Mouse (Mus musculus): Measurements from ENCODE around the gene B430305J03Rik. TPM values are rescaled to one million over a fixed set of nuclear protein-coding genes. Genes with fewer than 3 reads are reported as not detected.

B430305J03Rik gene
- polyA plus RNA-seq, 1 experiment from 2014 or later, result not detected

GRCm38 (mm10) chr3:61386368-61386767 is 20.6 kb upstream of the B430305J03Rik start:
- Histone ChIP-seq H3K4me1 (ENCODE audit: control insufficient read depth, insufficient read depth, low read length) (no peaks in the 10 kb centered on the region), H3K27me3 (replicated peaks; ENCODE audit: control insufficient read depth, insufficient read depth, low read length) (no peaks in the 10 kb centered on the region), H3K9me3 (ENCODE audit: control insufficient read depth, low read length) (no peaks in the 10 kb centered on the region), H3K27ac (replicated peaks; ENCODE audit: low read depth, low read length) (no peak overlapping the region), H3K4me3 (ENCODE audit: low read depth, low read length) (no peak overlapping the region), H3K36me3 (ENCODE audit: control insufficient read depth, insufficient read depth, low read length) (no peaks in the 10 kb centered on the region), H3K9ac (ENCODE audit: low read depth, low read length) (no peak overlapping the region), H3K4me2 (ENCODE audit: low read depth, low read length) (no peak overlapping the region)
- no peak for ATAC-seq (ENCODE audit: low read depth)
- DNase-seq (ENCODE audit: low spot score), result no peak
- WGBS, result 68% methylated on average over 4 of the region's 4 CpGs

- Histone ChIP-seq H3K27me3 (replicated peaks; ENCODE audit: control insufficient read depth, insufficient read depth, low read length) (no peaks in the 10 kb centered on the region), H3K27ac (replicated peaks; ENCODE audit: low read depth, low read length) (no peak overlapping the region), H3K9me3 (ENCODE audit: control insufficient read depth, low read length) (no peaks in the 10 kb centered on the region), H3K36me3 (ENCODE audit: control insufficient read depth, insufficient read depth, low read length) (no peaks in the 10 kb centered on the region), H3K4me2 (ENCODE audit: low read depth, low read length) (no peak overlapping the region), H3K4me3 (ENCODE audit: low read depth, low read length) (no peak overlapping the region), H3K9ac (ENCODE audit: low read depth, low read length) (no peak overlapping the region), H3K4me1 (ENCODE audit: control insufficient read depth, insufficient read depth, low read length) (no peaks in the 10 kb centered on the region)
- DNase-seq (ENCODE audit: low spot score) (peak; percentile 16), ATAC-seq (ENCODE audit: low read depth) (no peak)
- WGBS, result 91% methylated on average over 8 of the region's 8 CpGs
These were observed 10.2 kb upstream of the B430305J03Rik start for GRCm38 (mm10) chr3:61376001-61376400.

DNA sequence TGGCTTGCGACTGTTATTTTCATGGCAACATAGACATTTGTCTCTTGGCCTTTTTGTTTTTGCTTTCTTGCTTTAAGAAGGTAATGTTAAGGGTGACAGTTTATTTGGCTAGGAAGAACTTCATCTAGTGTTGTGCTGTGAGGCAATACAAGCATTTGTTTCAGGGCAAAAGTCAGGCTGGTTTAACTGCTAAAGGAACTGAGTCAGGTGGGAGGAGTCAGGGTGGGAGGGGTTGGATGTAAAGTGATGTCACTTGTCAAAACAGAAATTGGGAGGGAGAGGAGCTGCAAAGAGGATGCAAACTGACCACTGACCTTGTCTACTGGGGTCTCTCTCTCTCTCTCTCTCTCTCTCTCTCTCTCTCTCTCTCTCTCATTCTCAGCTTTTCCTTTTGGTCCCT is 2.7 kb upstream of the B430305J03Rik start:
- H3K9ac ChIP-seq (ENCODE audit: low read depth, low read length), result no peak overlapping the region
- H3K4me2 ChIP-seq (ENCODE audit: low read depth, low read length), result peak overlapping the region; percentile 75; the same call in 1 of the 2 replicates
- ATAC-seq (ENCODE audit: low read depth) (no peak), DNase-seq (ENCODE audit: low spot score) (no peak)
- 100% methylated on average over 1 of the region's 1 CpGs for WGBS
- H3K9me3 ChIP-seq (ENCODE audit: control insufficient read depth, low read length), result no peaks in the 10 kb centered on the region
- H3K4me3 ChIP-seq (ENCODE audit: low read depth, low read length), result no peak overlapping the region
- no peaks in the 10 kb centered on the region for H3K27me3 ChIP-seq (replicated peaks; ENCODE audit: control insufficient read depth, insufficient read depth, low read length)
- H3K36me3 ChIP-seq (ENCODE audit: control insufficient read depth, insufficient read depth, low read length), result peaks cover 12% of the 10 kb centered on the region; the same call in 1 of the 2 replicates
- H3K4me1 ChIP-seq (ENCODE audit: control insufficient read depth, insufficient read depth, low read length), result peaks cover 19% of the 10 kb centered on the region
- H3K27ac ChIP-seq (replicated peaks; ENCODE audit: low read depth, low read length), result no peak overlapping the region

DNA sequence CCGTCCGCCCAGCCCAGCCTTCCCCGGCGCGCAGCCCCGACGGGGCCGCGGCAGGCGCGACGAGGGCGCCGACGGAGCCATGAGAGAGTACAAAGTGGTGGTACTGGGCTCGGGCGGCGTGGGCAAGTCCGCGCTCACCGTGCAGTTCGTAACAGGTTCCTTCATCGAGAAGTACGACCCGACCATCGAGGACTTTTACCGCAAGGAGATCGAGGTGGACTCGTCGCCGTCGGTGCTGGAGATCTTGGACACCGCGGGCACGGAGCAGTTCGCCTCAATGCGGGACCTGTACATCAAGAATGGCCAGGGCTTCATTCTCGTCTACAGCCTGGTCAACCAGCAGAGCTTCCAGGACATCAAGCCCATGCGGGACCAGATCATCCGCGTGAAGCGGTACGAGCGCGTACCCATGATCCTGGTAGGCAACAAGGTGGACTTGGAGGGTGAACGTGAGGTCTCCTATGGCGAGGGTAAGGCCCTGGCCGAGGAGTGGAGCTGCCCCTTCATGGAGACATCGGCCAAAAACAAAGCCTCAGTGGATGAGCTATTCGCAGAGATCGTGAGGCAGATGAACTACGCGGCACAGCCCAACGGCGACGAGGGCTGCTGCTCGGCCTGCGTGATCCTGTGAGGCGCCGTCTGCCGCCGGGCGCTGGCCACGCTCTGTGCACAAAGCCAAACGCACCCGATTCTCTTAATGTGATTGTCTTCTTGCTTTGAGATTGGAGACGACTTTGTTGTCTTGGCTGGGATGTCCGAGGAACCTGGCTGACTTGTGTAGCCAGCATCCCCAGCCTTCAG is 573 bp downstream of the B430305J03Rik start:
- under 1% methylated on average over 57 of the region's 68 CpGs for WGBS
- peak overlapping the region; percentile 96 for H3K27ac ChIP-seq (replicated peaks; ENCODE audit: low read depth, low read length)
- ATAC-seq (ENCODE audit: low read depth), result no peak

DNA sequence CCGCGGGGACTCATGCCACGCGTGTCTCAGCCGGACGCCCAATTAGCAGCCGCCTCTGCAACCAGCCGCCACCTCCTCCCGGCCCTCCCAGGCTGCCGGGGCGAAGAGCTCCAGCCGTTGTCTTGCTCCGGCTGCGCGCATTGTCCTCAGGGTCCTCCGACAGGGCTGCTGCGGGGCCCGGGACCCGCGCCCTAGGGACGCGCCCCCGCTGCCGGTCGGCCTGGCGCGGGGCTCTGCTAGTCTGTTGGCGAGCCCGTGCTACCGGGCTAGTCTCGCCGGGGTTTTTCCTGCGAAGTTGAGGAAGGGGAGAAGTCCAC is 1.1 kb downstream of the B430305J03Rik start:
- Histone ChIP-seq H3K36me3 (ENCODE audit: control insufficient read depth, insufficient read depth, low read length) (peaks cover 12% of the 10 kb centered on the region; the same call in 1 of the 2 replicates), H3K4me1 (ENCODE audit: control insufficient read depth, insufficient read depth, low read length) (peaks cover 19% of the 10 kb centered on the region), H3K4me2 (ENCODE audit: low read depth, low read length) (peak overlapping the region; percentile 75), H3K4me3 (ENCODE audit: low read depth, low read length) (peak overlapping the region; percentile 93), H3K27me3 (replicated peaks; ENCODE audit: control insufficient read depth, insufficient read depth, low read length) (no peaks in the 10 kb centered on the region), H3K9ac (ENCODE audit: low read depth, low read length) (peak overlapping the region; percentile 91), H3K27ac (replicated peaks; ENCODE audit: low read depth, low read length) (peak overlapping the region; percentile 96), H3K9me3 (ENCODE audit: control insufficient read depth, low read length) (no peaks in the 10 kb centered on the region)
- peak; percentile 20 for ATAC-seq (ENCODE audit: low read depth)
- 0% methylated on average over 3 of the region's 33 CpGs for WGBS
- no peak for DNase-seq (ENCODE audit: low spot score)

More for the DNA sequence above, 573 bp downstream of the B430305J03Rik start:
- DNase-seq (ENCODE audit: low spot score), result peak; percentile 57
- peaks cover 12% of the 10 kb centered on the region; the same call in 1 of the 2 replicates for H3K36me3 ChIP-seq (ENCODE audit: control insufficient read depth, insufficient read depth, low read length)
- H3K4me2 ChIP-seq (ENCODE audit: low read depth, low read length), result peak overlapping the region; percentile 75
- no peaks in the 10 kb centered on the region for H3K9me3 ChIP-seq (ENCODE audit: control insufficient read depth, low read length)
- H3K27me3 ChIP-seq (replicated peaks; ENCODE audit: control insufficient read depth, insufficient read depth, low read length), result no peaks in the 10 kb centered on the region
- peak overlapping the region; percentile 93 for H3K4me3 ChIP-seq (ENCODE audit: low read depth, low read length)
- H3K9ac ChIP-seq (ENCODE audit: low read depth, low read length), result peak overlapping the region; percentile 91
- H3K4me1 ChIP-seq (ENCODE audit: control insufficient read depth, insufficient read depth, low read length), result peaks cover 19% of the 10 kb centered on the region

DNA sequence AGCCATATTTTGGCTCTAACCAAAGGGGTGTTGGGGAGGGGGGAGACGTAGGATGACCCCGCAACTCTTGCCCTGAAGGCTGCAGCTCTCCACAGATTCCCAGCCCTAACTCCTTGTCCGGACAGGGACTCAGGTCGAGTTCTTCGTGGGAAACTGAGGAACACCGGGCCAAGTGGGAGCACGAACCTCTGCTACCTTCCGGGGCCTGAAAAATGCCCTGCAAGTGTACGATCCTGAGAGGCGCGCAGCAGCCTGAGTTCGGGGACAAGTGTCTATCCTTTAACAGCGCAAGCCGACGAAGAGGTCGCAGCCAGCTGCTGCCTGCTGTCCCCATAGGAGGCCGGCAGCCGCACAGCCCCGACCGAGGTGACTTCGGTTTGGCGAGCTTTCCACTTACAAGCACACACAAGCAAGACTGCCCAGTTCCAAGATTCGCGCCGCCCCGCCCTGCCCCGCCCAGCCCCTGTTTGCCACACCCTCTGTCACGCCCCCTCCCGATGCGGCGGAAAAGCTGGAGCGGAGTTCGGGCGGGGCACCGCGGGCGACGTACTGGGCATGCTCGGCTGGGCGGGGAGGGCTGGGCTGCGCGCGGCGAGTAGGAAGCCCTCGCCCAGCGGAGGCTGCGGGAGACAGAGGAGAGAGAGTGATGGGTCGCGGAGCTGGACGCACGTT is 1.6 kb downstream of the B430305J03Rik start:
- Histone ChIP-seq H3K4me2 (ENCODE audit: low read depth, low read length) (peak overlapping the region; percentile 75), H3K4me1 (ENCODE audit: control insufficient read depth, insufficient read depth, low read length) (peaks cover 19% of the 10 kb centered on the region), H3K9me3 (ENCODE audit: control insufficient read depth, low read length) (no peaks in the 10 kb centered on the region), H3K9ac (ENCODE audit: low read depth, low read length) (peak overlapping the region; percentile 91), H3K36me3 (ENCODE audit: control insufficient read depth, insufficient read depth, low read length) (peaks cover 12% of the 10 kb centered on the region; the same call in 1 of the 2 replicates), H3K27me3 (replicated peaks; ENCODE audit: control insufficient read depth, insufficient read depth, low read length) (no peaks in the 10 kb centered on the region), H3K27ac (replicated peaks; ENCODE audit: low read depth, low read length) (peak overlapping the region; percentile 96), H3K4me3 (ENCODE audit: low read depth, low read length) (peak overlapping the region; percentile 93)
- DNase-seq (ENCODE audit: low spot score), result peak; percentile 97
- under 1% methylated on average over 48 of the region's 51 CpGs for WGBS
- ATAC-seq (ENCODE audit: low read depth), result peak; percentile 89

DNA sequence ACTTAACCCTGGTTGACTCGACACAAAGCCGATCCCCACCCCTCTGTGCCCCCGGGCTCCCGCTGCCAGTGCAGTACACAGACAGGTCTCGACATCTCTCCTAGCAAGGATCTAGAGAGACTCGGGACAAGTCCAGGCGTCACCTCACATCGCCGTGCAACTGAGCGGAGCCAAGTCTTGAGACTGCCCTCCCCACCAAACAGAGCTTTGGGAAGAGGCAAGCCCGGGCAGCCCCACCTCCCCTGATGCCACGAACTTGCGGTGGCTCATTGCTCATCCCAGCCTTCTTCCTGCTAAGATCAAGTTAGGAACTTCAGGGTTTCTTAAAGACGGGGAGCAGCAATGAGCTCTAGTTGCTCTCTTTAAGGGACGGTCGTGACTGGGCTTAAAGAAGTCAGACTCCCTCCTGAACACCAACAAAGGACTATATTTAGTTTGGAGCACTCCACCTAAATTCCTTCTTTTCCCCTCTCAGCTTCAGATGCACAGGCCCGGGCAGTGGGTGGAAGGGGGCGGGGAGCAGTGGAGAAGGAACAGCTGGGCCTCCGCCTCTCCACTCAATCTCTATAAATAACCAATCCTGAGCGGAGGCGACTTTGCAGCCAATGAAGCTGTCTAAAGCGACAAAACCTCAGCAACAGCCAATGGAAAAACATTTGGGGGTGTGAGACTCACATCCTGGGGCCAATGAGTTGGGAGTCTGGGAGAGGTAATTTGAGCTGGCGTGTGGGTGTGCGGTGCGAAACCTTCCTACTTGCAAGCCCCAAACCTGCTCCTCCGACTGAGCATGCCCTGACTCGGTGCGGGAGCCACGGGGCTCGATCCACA is 2.4 kb downstream of the B430305J03Rik start:
- H3K4me2 ChIP-seq (ENCODE audit: low read depth, low read length), result peak overlapping the region; percentile 75
- DNase-seq (ENCODE audit: low spot score) (peak; percentile 100), ATAC-seq (ENCODE audit: low read depth) (peak; percentile 96)
- H3K27me3 ChIP-seq (replicated peaks; ENCODE audit: control insufficient read depth, insufficient read depth, low read length), result no peaks in the 10 kb centered on the region
- peak overlapping the region; percentile 93 for H3K4me3 ChIP-seq (ENCODE audit: low read depth, low read length)
- peak overlapping the region; percentile 96 for H3K27ac ChIP-seq (replicated peaks; ENCODE audit: low read depth, low read length)
- H3K4me1 ChIP-seq (ENCODE audit: control insufficient read depth, insufficient read depth, low read length), result peaks cover 19% of the 10 kb centered on the region
- peak overlapping the region; percentile 91 for H3K9ac ChIP-seq (ENCODE audit: low read depth, low read length)
- WGBS, result 0% methylated on average over 28 of the region's 30 CpGs
- H3K9me3 ChIP-seq (ENCODE audit: control insufficient read depth, low read length), result no peaks in the 10 kb centered on the region
- peaks cover 10% of the 10 kb centered on the region; the same call in 1 of the 2 replicates for H3K36me3 ChIP-seq (ENCODE audit: control insufficient read depth, insufficient read depth, low read length)

GRCm38 (mm10) chr3:61362821-61363160 is 3.0 kb downstream of the B430305J03Rik start:
- peaks cover 4% of the 10 kb centered on the region; the same call in 1 of the 2 replicates for H3K36me3 ChIP-seq (ENCODE audit: control insufficient read depth, insufficient read depth, low read length)
- peak overlapping the region; percentile 93 for H3K4me3 ChIP-seq (ENCODE audit: low read depth, low read length)
- H3K4me2 ChIP-seq (ENCODE audit: low read depth, low read length), result peak overlapping the region; percentile 75
- no peaks in the 10 kb centered on the region for H3K27me3 ChIP-seq (replicated peaks; ENCODE audit: control insufficient read depth, insufficient read depth, low read length)
- no peak for ATAC-seq (ENCODE audit: low read depth)
- 1% methylated on average over 9 of the region's 9 CpGs for WGBS
- peaks cover 14% of the 10 kb centered on the region for H3K4me1 ChIP-seq (ENCODE audit: control insufficient read depth, insufficient read depth, low read length)
- peak overlapping the region; percentile 90 for H3K27ac ChIP-seq (replicated peaks; ENCODE audit: low read depth, low read length)
- no peak for DNase-seq (ENCODE audit: low spot score)
- H3K9ac ChIP-seq (ENCODE audit: low read depth, low read length), result peak overlapping the region; percentile 66
- H3K9me3 ChIP-seq (ENCODE audit: control insufficient read depth, low read length), result no peaks in the 10 kb centered on the region

All from embryonic facial prominence, embryonic 14.5 days (tissue).